ENCODE assay signal across 7 mouse cellular contexts in the genomic region with DNA sequence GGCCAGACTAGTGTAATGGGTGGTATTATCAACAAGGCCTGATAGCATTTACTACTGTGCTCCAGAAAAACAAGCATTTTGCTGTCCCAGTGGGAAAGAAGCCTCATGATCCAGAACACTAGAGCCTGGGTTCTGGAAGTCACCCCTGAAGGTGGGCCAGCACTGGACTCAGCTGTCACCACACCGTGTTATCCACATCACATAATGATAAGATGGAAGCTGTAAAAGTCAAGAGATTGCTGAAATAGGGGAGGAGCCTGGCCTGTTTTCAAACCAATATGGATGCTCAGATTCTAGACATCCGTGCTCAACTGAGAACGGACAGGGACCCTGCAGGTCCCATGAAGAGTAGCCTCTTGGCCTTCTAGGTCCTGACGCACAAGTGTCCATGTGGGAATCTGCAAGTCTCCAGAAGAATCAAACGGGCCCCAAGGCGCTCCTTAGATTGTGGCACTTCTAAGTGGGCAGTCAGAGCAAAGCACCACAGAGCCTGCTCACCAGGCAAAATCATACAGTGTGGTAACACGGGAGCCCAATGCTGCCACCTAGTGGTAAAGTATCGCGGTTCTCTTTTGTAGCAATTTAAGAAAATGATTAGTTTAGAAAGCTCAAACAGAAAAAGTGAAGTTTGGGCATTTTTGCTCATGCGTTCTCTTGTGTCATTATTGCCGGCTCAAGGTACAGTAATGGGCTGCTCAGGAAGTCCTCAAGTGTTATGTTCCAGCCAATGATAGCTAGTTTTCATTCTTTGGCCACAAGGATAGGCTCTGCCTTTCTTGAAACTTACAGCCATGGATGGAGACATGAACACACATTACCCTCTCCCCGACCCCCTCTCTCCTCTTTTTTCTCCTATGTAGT. TPM values are rescaled to one million over a fixed set of nuclear protein-coding genes. Genes with fewer than 3 reads are reported as not detected.
DNase-seq lines count a peak whose midpoint lies in the region; ATAC-seq lines count a peak whose summit lies in the region.

No protein-coding gene starts in this region.

- H3K4me1 ChIP-seq in hindbrain, embryonic 14.5 days (replicated peaks; ENCODE audit: control insufficient read depth, insufficient read depth, low read length), result no peaks in the 10 kb centered on the region

- H3K9ac ChIP-seq in hindbrain, embryonic 14.5 days, result no peak overlapping the region

- 0 out of 2 replicates have a peak overlapping the region, but pooled peaks have one; percentile 25 for H3K4me2 ChIP-seq in hindbrain, embryonic 14.5 days (replicated peaks)

- H3K27ac ChIP-seq in hindbrain, embryonic 14.5 days, result no peak overlapping the region

- WGBS in hindbrain, embryonic 14.5 days, result 31% methylated on average over 12 of the region's 12 CpGs

- H3K4me3 ChIP-seq in hindbrain, embryonic 14.5 days (replicated peaks; ENCODE audit: low read length), result no peak overlapping the region

- H3K27me3 ChIP-seq in hindbrain, embryonic 14.5 days (ENCODE audit: control insufficient read depth, insufficient read depth, low read length), result no peaks in the 10 kb centered on the region

- no peaks in the 10 kb centered on the region for H3K36me3 ChIP-seq in hindbrain, embryonic 14.5 days (replicated peaks; ENCODE audit: control insufficient read depth, insufficient read depth)

- H3K9me3 ChIP-seq in hindbrain, embryonic 14.5 days (ENCODE audit: control insufficient read depth, low read length), result no peaks in the 10 kb centered on the region

- peak; percentile 85 for DNase-seq in ZHBTc4 (ENCODE audit: low read depth, low spot score)
- peak; percentile 76 for DNase-seq in cerebellum, adult 9-11 months
- DNase-seq in frontal cortex, adult 2 months (ENCODE audit: extremely low spot score in 1 of 2, low spot score in 1 of 2), result peak; percentile 69 to 94
- DNase-seq in hindbrain, embryonic 14.5 days (ENCODE audit: low spot score), result peak; percentile 96
- DNase-seq in layer of hippocampus, postnatal 25 days (ENCODE audit: extremely low spot score in 1 of 2, low spot score in 1 of 2), result peak; percentile 63 to 81
- peak; percentile 48 to 52 for DNase-seq in right cerebral cortex, postnatal 36 days (ENCODE audit: low spot score in 2 of 2)

- peak; percentile 71 for ATAC-seq in hindbrain, embryonic 14.5 days (ENCODE audit: low FRiP score)
- ATAC-seq in megakaryocyte, adult 5-6 weeks (ENCODE audit: poor library complexity, severe bottlenecking), result peak; percentile 77

RNA-seq across cellular contexts. Expression of a gene that starts 32.9 kb away (rescaled TPM):
- polyA plus RNA-seq in frontal cortex, adult 2 months (2012; rRNA removed), result 1.8 and 2.0 TPM in 2 replicates
- polyA plus RNA-seq in hindbrain, embryonic 14.5 days (2014; fragmentation: Nextera tagmentation; extraction: Ambion mirVana), result 0.13 TPM in 1 of 2 replicates, not detected in the other
- 1 to 10 TPM; 1.9 to 2.1 TPM for total RNA-seq in layer of hippocampus, postnatal 25 days (2021)
- total RNA-seq in megakaryocyte, adult 5-6 weeks (2015), result not detected in 2 replicates
- total RNA-seq in megakaryocyte, adult 5-6 weeks (2017), result not detected in 2 replicates

RNA-seq across cellular contexts. Expression of a gene that starts 57.4 kb away (rescaled TPM):
- 149 and 180 TPM in 2 replicates for polyA plus RNA-seq in frontal cortex, adult 2 months (2012; rRNA removed)
- 17.7 and 20.5 TPM in 2 replicates for polyA plus RNA-seq in hindbrain, embryonic 14.5 days (2014; fragmentation: Nextera tagmentation; extraction: Ambion mirVana)
- total RNA-seq in layer of hippocampus, postnatal 25 days (2021), result 100 to 1,000 TPM; 115 to 130 TPM
- total RNA-seq in megakaryocyte, adult 5-6 weeks (2015), result not detected in 2 replicates
- total RNA-seq in megakaryocyte, adult 5-6 weeks (2017), result not detected in 2 replicates

RNA-seq across cellular contexts. Expression of a gene that starts 59.4 kb away (rescaled TPM):
- polyA plus RNA-seq in frontal cortex, adult 2 months (2012; rRNA removed), result 13.6 and 22.2 TPM in 2 replicates
- polyA plus RNA-seq in hindbrain, embryonic 14.5 days (2014; fragmentation: Nextera tagmentation; extraction: Ambion mirVana), result 52.1 and 61.0 TPM in 2 replicates
- 10 to 100 TPM; 30.3 to 38.9 TPM for total RNA-seq in layer of hippocampus, postnatal 25 days (2021)
- 6.9 and 12.5 TPM in 2 replicates for total RNA-seq in megakaryocyte, adult 5-6 weeks (2015)
- 3.3 and 4.7 TPM in 2 replicates for total RNA-seq in megakaryocyte, adult 5-6 weeks (2017)

Comparison
In these comparisons a context has a peak if more than half of its experiments do, and no peak if none do; other contexts are left out.
1. RNA of a gene that starts 57.4 kb away (total RNA-seq): 115 to 130 TPM in layer of hippocampus, postnatal 25 days; not detected in megakaryocyte, adult 5-6 weeks; every median in the first group is over 100 times any median in the second.
2. Peak in every context shown above with its lines, with median percentiles within 50 percentile points of each other: DNase-seq.